Mouse (Mus musculus): Measurements from ENCODE around the gene St6galnac3. TPM values are rescaled to one million over a fixed set of nuclear protein-coding genes. Genes with fewer than 3 reads are reported as not detected.

The St6galnac3 gene
- polyA plus RNA-seq, 1 experiment from 2014 or later: 31.0 TPM

- WGBS: 93% methylated on average over 3 of the region's 3 CpGs
- no peaks in the 10 kb centered on the region for H3K27me3 ChIP-seq (replicated peaks; ENCODE audit: control insufficient read depth, insufficient read depth, low read length)
- peaks cover 4% of the 10 kb centered on the region; the same call in 1 of the 2 replicates for H3K4me1 ChIP-seq (ENCODE audit: control insufficient read depth, insufficient read depth, low read length)
Measured at GRCm38 (mm10) chr3:153452299-153452996, 272.5 kb downstream of the St6galnac3 start.

GRCm38 (mm10) chr3:153441329-153441728 lies 283.6 kb downstream of the St6galnac3 start:
- no peaks in the 10 kb centered on the region for H3K36me3 ChIP-seq (ENCODE audit: control insufficient read depth, insufficient read depth, low read length)
- H3K9ac ChIP-seq (ENCODE audit: low read depth, low read length): no peak overlapping the region
- H3K9me3 ChIP-seq (ENCODE audit: control insufficient read depth, low read length): no peaks in the 10 kb centered on the region
- no peaks in the 10 kb centered on the region for H3K27me3 ChIP-seq (replicated peaks; ENCODE audit: control insufficient read depth, insufficient read depth, low read length)
- H3K4me2 ChIP-seq (ENCODE audit: low read depth, low read length): no peak overlapping the region
- 81% methylated on average over 9 of the region's 9 CpGs for WGBS
- H3K4me1 ChIP-seq (ENCODE audit: control insufficient read depth, insufficient read depth, low read length): no peaks in the 10 kb centered on the region
- no peak for ATAC-seq
- H3K4me3 ChIP-seq (ENCODE audit: low read length): no peak overlapping the region
- H3K27ac ChIP-seq (ENCODE audit: low read length): no peak overlapping the region

More at GRCm38 (mm10) chr3:153452299-153452996, 272.5 kb downstream of the St6galnac3 start:
- Histone ChIP-seq H3K9me3 (ENCODE audit: control insufficient read depth, low read length) (no peaks in the 10 kb centered on the region), H3K4me2 (ENCODE audit: low read depth, low read length) (no peak overlapping the region), H3K9ac (ENCODE audit: low read depth, low read length) (no peak overlapping the region), H3K4me3 (ENCODE audit: low read length) (no peak overlapping the region), H3K27ac (ENCODE audit: low read length) (no peak overlapping the region), H3K36me3 (ENCODE audit: control insufficient read depth, insufficient read depth, low read length) (no peaks in the 10 kb centered on the region)
- ATAC-seq: no peak

GRCm38 (mm10) chr3:153436076-153437021 lies 288.6 kb downstream of the St6galnac3 start:
- no peak overlapping the region for H3K4me2 ChIP-seq (ENCODE audit: low read depth, low read length)
- no peak overlapping the region for H3K4me3 ChIP-seq (ENCODE audit: low read length)
- H3K27me3 ChIP-seq (replicated peaks; ENCODE audit: control insufficient read depth, insufficient read depth, low read length): no peaks in the 10 kb centered on the region
- H3K4me1 ChIP-seq (ENCODE audit: control insufficient read depth, insufficient read depth, low read length): no peaks in the 10 kb centered on the region
- H3K9me3 ChIP-seq (ENCODE audit: control insufficient read depth, low read length): no peaks in the 10 kb centered on the region
- no peak for ATAC-seq
- H3K36me3 ChIP-seq (ENCODE audit: control insufficient read depth, insufficient read depth, low read length): no peaks in the 10 kb centered on the region
- H3K27ac ChIP-seq (ENCODE audit: low read length): no peak overlapping the region
- 81% methylated on average over 17 of the region's 17 CpGs for WGBS
- no peak overlapping the region for H3K9ac ChIP-seq (ENCODE audit: low read depth, low read length)

GRCm38 (mm10) chr3:153433010-153433409 lies 292.0 kb downstream of the St6galnac3 start:
- no peak for ATAC-seq
- no peaks in the 10 kb centered on the region for H3K4me1 ChIP-seq (ENCODE audit: control insufficient read depth, insufficient read depth, low read length)
- H3K27me3 ChIP-seq (replicated peaks; ENCODE audit: control insufficient read depth, insufficient read depth, low read length): no peaks in the 10 kb centered on the region
- no peak overlapping the region for H3K4me2 ChIP-seq (ENCODE audit: low read depth, low read length)
- H3K4me3 ChIP-seq (ENCODE audit: low read length): no peak overlapping the region
- no peak overlapping the region for H3K27ac ChIP-seq (ENCODE audit: low read length)
- no peak overlapping the region for H3K9ac ChIP-seq (ENCODE audit: low read depth, low read length)
- no peaks in the 10 kb centered on the region for H3K36me3 ChIP-seq (ENCODE audit: control insufficient read depth, insufficient read depth, low read length)
- no peaks in the 10 kb centered on the region for H3K9me3 ChIP-seq (ENCODE audit: control insufficient read depth, low read length)
- WGBS: 60% methylated on average over 8 of the region's 8 CpGs

GRCm38 (mm10) chr3:153432053-153432816 lies 292.7 kb downstream of the St6galnac3 start:
- Histone ChIP-seq H3K4me3 (ENCODE audit: low read length) (no peak overlapping the region), H3K27ac (ENCODE audit: low read length) (no peak overlapping the region), H3K9ac (ENCODE audit: low read depth, low read length) (no peak overlapping the region), H3K36me3 (ENCODE audit: control insufficient read depth, insufficient read depth, low read length) (no peaks in the 10 kb centered on the region), H3K4me1 (ENCODE audit: control insufficient read depth, insufficient read depth, low read length) (no peaks in the 10 kb centered on the region), H3K27me3 (replicated peaks; ENCODE audit: control insufficient read depth, insufficient read depth, low read length) (no peaks in the 10 kb centered on the region), H3K4me2 (ENCODE audit: low read depth, low read length) (no peak overlapping the region), H3K9me3 (ENCODE audit: control insufficient read depth, low read length) (no peaks in the 10 kb centered on the region)
- no peak for ATAC-seq
- 82% methylated on average over 6 of the region's 6 CpGs for WGBS

GRCm38 (mm10) chr3:153429840-153430239 lies 295.1 kb downstream of the St6galnac3 start:
- 59% methylated on average over 8 of the region's 8 CpGs for WGBS
- ATAC-seq: no peak
- no peaks in the 10 kb centered on the region for H3K27me3 ChIP-seq (replicated peaks; ENCODE audit: control insufficient read depth, insufficient read depth, low read length)
- no peak overlapping the region for H3K9ac ChIP-seq (ENCODE audit: low read depth, low read length)
- H3K36me3 ChIP-seq (ENCODE audit: control insufficient read depth, insufficient read depth, low read length): no peaks in the 10 kb centered on the region
- no peak overlapping the region for H3K27ac ChIP-seq (ENCODE audit: low read length)
- H3K4me2 ChIP-seq (ENCODE audit: low read depth, low read length): no peak overlapping the region
- H3K4me3 ChIP-seq (ENCODE audit: low read length): no peak overlapping the region
- no peaks in the 10 kb centered on the region for H3K9me3 ChIP-seq (ENCODE audit: control insufficient read depth, low read length)
- no peaks in the 10 kb centered on the region for H3K4me1 ChIP-seq (ENCODE audit: control insufficient read depth, insufficient read depth, low read length)

GRCm38 (mm10) chr3:153421918-153422290 lies 303.1 kb downstream of the St6galnac3 start:
- Histone ChIP-seq H3K4me3 (ENCODE audit: low read length) (no peak overlapping the region), H3K4me2 (ENCODE audit: low read depth, low read length) (no peak overlapping the region), H3K36me3 (ENCODE audit: control insufficient read depth, insufficient read depth, low read length) (no peaks in the 10 kb centered on the region), H3K9me3 (ENCODE audit: control insufficient read depth, low read length) (no peaks in the 10 kb centered on the region), H3K27ac (ENCODE audit: low read length) (no peak overlapping the region), H3K27me3 (replicated peaks; ENCODE audit: control insufficient read depth, insufficient read depth, low read length) (no peaks in the 10 kb centered on the region), H3K9ac (ENCODE audit: low read depth, low read length) (no peak overlapping the region), H3K4me1 (ENCODE audit: control insufficient read depth, insufficient read depth, low read length) (no peaks in the 10 kb centered on the region)
- ATAC-seq: no peak
- 68% methylated on average over 7 of the region's 7 CpGs for WGBS

GRCm38 (mm10) chr3:153421060-153421917 lies 303.7 kb downstream of the St6galnac3 start:
- Histone ChIP-seq H3K9ac (ENCODE audit: low read depth, low read length) (no peak overlapping the region), H3K27me3 (replicated peaks; ENCODE audit: control insufficient read depth, insufficient read depth, low read length) (no peaks in the 10 kb centered on the region), H3K36me3 (ENCODE audit: control insufficient read depth, insufficient read depth, low read length) (no peaks in the 10 kb centered on the region), H3K27ac (ENCODE audit: low read length) (no peak overlapping the region), H3K9me3 (ENCODE audit: control insufficient read depth, low read length) (no peaks in the 10 kb centered on the region), H3K4me1 (ENCODE audit: control insufficient read depth, insufficient read depth, low read length) (no peaks in the 10 kb centered on the region), H3K4me2 (ENCODE audit: low read depth, low read length) (no peak overlapping the region), H3K4me3 (ENCODE audit: low read length) (no peak overlapping the region)
- 81% methylated on average over 14 of the region's 14 CpGs for WGBS
- ATAC-seq: no peak
